Mouse (Mus musculus) C2C12 (cell line): Measurements from ENCODE around the gene Arhgef26. TPM values are rescaled to one million over a fixed set of nuclear protein-coding genes. Genes with fewer than 3 reads are reported as not detected.

ENCODE experiments used
- H3K27me3 ChIP-seq: one replicate; pipeline ENCODE4 v1.6.1; 2011; ENCODE audit not compliant: control insufficient read depth, insufficient read depth, insufficient read length
- H3K36me3 ChIP-seq: one replicate; pipeline ENCODE4 v1.6.1; 2011; ENCODE audit not compliant: control insufficient read depth, insufficient read depth
- H3K4me3 ChIP-seq: one replicate; pipeline ENCODE4 v1.5.1; 2011; ENCODE audit warnings: mild to moderate bottlenecking, control low read depth; ENCODE audit not compliant: poor library complexity, insufficient read depth, severe bottlenecking
- H3K79me2 ChIP-seq: one replicate; pipeline ENCODE4 v1.6.1; 2011; ENCODE audit not compliant: control insufficient read depth, insufficient read depth
- H3K79me3 ChIP-seq: one replicate; pipeline ENCODE4 v1.6.1; 2011; ENCODE audit warnings: low read depth, control low read depth
- H3ac ChIP-seq: one replicate; pipeline ENCODE3; 2011; ENCODE audit warnings: low read depth; ENCODE audit not compliant: control insufficient read depth, insufficient read length
- CEBPB ChIP-seq: IDR thresholded peaks from one replicate; pipeline ENCODE4 v1.6.1; 2011; ENCODE audit warnings: low read depth, mild to moderate bottlenecking, control low read depth, moderate library complexity
- CTCF ChIP-seq: IDR thresholded peaks from one replicate; pipeline ENCODE4 v1.5.1; 2011; ENCODE audit not compliant: control insufficient read depth, insufficient read depth, insufficient read length
- FOSL1 ChIP-seq: IDR thresholded peaks from one replicate; pipeline ENCODE4 v1.8.0; 2011; ENCODE audit warnings: mild to moderate bottlenecking, low read length; ENCODE audit not compliant: poor library complexity, insufficient read depth, severe bottlenecking
- MAX ChIP-seq: IDR thresholded peaks from one replicate; pipeline ENCODE4 v1.6.1; 2011; ENCODE audit warnings: mild to moderate bottlenecking, control low read depth
- MYOD1 ChIP-seq: IDR thresholded peaks from one replicate; pipeline ENCODE4 v1.6.1; 2011; ENCODE audit warnings: low read depth; ENCODE audit not compliant: control insufficient read depth, insufficient read length
- MYOG ChIP-seq: IDR thresholded peaks from one replicate; pipeline ENCODE4 v1.6.1; 2011; ENCODE audit not compliant: control insufficient read depth, insufficient read length; ENCODE audit errors: extremely low read depth
- USF1 ChIP-seq: IDR thresholded peaks from one replicate; pipeline ENCODE4 v1.6.1; 2011; ENCODE audit warnings: low read depth, mild to moderate bottlenecking, control low read depth, moderate library complexity
- polyA plus RNA-seq: library from polyadenylated mRNA; unstranded; fragments of >200 nt; fragmentation: generic; extraction: Trizol; gene quantifications from one replicate; pipeline ENCODE4 v1.2.1, GENCODE M21; 2012; ENCODE audit warnings: missing spikeins

Gene Arhgef26
- polyA plus RNA-seq, 1 experiment: 1.9 TPM

GRCm38 (mm10) chr3:62395368-62395767 is 57.2 kb downstream of the Arhgef26 start:
- H3K36me3 ChIP-seq: no peaks in the 10 kb centered on the region
- no peaks in the 10 kb centered on the region for H3K79me2 ChIP-seq
- no peaks in the 10 kb centered on the region for H3K79me3 ChIP-seq
- no peak overlapping the region for H3K4me3 ChIP-seq
- TF ChIP-seq FOSL1: no peak
- no peak for TF ChIP-seq MAX
- TF ChIP-seq CTCF: no peak
- no peak for TF ChIP-seq MYOD1
- no peak for TF ChIP-seq MYOG
- TF ChIP-seq USF1: no peak
- TF ChIP-seq CEBPB: no peak
- H3K27me3 ChIP-seq: no peaks in the 10 kb centered on the region
- H3ac ChIP-seq: no peak overlapping the region

- Histone ChIP-seq H3K4me3 (no peak overlapping the region), H3K27me3 (no peaks in the 10 kb centered on the region), H3ac (no peak overlapping the region), H3K79me3 (no peaks in the 10 kb centered on the region), H3K36me3 (no peaks in the 10 kb centered on the region), H3K79me2 (no peaks in the 10 kb centered on the region)
- TF ChIP-seq USF1: no peak
- no peak for TF ChIP-seq CTCF
- TF ChIP-seq FOSL1: no peak
- TF ChIP-seq MYOD1: no peak
- no peak for TF ChIP-seq MAX
- no peak for TF ChIP-seq CEBPB
- TF ChIP-seq MYOG: no peak
These were observed 58.0 kb downstream of the Arhgef26 start for GRCm38 (mm10) chr3:62396109-62396508.

DNA sequence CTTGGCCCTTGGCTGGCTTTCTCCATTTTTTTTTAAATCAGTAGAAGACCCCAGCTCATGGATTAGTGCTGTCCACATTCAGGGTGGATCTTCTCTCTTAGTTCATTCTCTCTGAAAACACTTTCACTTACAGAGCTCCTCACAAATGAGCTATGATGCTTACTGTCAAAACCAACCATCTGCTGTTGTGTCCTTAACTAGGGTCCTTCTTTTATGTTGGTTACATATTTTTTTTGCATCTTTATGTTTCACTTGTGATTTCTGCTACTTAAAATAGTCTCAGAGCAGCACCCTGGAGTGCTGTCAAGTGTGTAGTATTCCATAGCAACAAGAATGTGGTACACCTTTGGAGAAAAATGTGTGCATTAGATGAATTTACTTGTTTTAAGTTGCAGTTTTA is 60.0 kb downstream of the Arhgef26 start:
- TF ChIP-seq USF1: no peak
- TF ChIP-seq FOSL1: no peak
- no peak for TF ChIP-seq CTCF
- TF ChIP-seq MYOG: no peak
- no peak for TF ChIP-seq MAX
- TF ChIP-seq CEBPB: no peak
- TF ChIP-seq MYOD1: no peak
- H3K27me3 ChIP-seq: no peaks in the 10 kb centered on the region
- H3K36me3 ChIP-seq: no peaks in the 10 kb centered on the region
- no peaks in the 10 kb centered on the region for H3K79me2 ChIP-seq
- no peaks in the 10 kb centered on the region for H3K79me3 ChIP-seq
- H3ac ChIP-seq: no peak overlapping the region
- H3K4me3 ChIP-seq: no peak overlapping the region

DNA sequence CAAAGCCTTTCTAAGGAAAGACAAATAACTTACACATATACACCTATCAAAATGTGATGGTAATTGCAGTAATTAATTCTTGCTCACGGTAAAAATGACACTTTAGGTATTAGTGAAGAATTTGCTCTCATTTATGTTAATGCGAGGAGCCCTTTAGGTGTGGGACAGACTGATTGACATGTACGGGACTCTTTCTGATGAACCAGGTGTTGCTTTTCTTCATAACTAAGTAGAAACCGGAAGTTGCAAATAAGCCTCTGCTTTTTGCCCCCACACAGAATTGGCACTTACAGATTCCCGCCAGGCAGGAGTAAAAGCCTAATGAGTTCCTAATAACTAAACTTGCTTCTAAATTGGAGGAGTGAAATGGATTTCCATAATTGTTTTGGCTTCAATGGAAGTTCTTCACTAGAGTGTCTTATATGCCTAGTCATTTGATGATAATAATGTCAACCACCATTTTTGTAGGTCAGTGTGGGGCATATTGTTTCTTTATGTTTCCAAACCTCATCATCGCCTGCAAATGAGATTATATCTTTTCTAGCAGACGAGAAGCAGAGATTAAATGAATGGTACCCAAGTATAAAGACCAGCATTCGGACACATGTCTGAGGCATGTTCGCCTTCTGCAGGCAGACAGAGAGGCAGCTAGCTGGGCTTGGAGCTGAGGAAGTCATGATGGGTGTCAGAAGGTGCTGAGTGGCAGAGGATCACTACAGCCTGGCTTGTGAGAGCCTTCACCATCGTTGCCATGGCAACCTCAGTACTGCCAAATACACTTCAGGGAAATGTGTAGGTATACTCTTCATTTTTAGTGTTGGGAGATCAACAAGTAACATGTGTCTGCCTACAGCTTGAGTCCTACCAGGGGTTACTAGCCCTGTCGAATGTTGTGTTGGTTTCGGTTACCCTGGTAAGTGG is 61.9 kb downstream of the Arhgef26 start:
- Histone ChIP-seq H3K79me2 (no peaks in the 10 kb centered on the region), H3K79me3 (no peaks in the 10 kb centered on the region), H3K4me3 (no peak overlapping the region), H3ac (no peak overlapping the region), H3K27me3 (no peaks in the 10 kb centered on the region), H3K36me3 (no peaks in the 10 kb centered on the region)
- TF ChIP-seq MAX: no peak
- TF ChIP-seq MYOD1: no peak
- no peak for TF ChIP-seq CEBPB
- TF ChIP-seq MYOG: no peak

DNA sequence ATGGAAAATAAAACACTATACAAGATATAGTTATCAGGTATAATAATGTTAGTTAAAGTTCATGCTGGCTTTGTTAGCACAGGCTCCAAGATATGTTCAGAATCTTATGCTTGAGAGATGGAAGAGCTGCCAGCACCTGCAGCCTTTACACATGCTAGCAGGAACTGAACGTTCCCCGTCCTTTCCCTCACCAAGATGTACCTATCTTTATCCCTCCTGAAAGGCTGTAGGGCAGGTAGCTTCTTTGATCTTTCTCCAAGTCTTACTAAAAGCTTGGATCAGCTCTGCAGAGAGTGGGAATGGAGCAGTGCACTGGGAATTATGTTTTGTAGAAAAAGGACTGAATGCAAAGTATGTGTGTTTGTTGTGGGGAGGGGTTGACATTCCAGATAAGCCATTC is 64.3 kb downstream of the Arhgef26 start:
- Histone ChIP-seq H3K79me2 (no peaks in the 10 kb centered on the region), H3K4me3 (no peak overlapping the region), H3K79me3 (no peaks in the 10 kb centered on the region), H3ac (no peak overlapping the region), H3K27me3 (no peaks in the 10 kb centered on the region), H3K36me3 (no peaks in the 10 kb centered on the region)
- TF ChIP-seq MAX: no peak
- no peak for TF ChIP-seq FOSL1
- TF ChIP-seq CTCF: no peak
- no peak for TF ChIP-seq USF1
- TF ChIP-seq CEBPB: no peak
- no peak for TF ChIP-seq MYOG
- TF ChIP-seq MYOD1: no peak

- no peak overlapping the region for H3ac ChIP-seq
- no peaks in the 10 kb centered on the region for H3K36me3 ChIP-seq
- H3K4me3 ChIP-seq: no peak overlapping the region
- H3K79me3 ChIP-seq: no peaks in the 10 kb centered on the region
- TF ChIP-seq USF1 (no peak), CTCF (no peak), MAX (no peak), MYOG (no peak), MYOD1 (no peak), FOSL1 (no peak), CEBPB (no peak)
- no peaks in the 10 kb centered on the region for H3K27me3 ChIP-seq
- H3K79me2 ChIP-seq: no peaks in the 10 kb centered on the region
These were observed 66.5 kb downstream of the Arhgef26 start for GRCm38 (mm10) chr3:62404477-62405246.
